Mouse (Mus musculus) left cerebral cortex, postnatal 4 days (tissue): ENCODE measurements around the gene Vmn2r54. TPM values are rescaled to one million over a fixed set of nuclear protein-coding genes. Genes with fewer than 3 reads are reported as not detected.
"Not testable (repeated sequence)": the region's sequence is repeated elsewhere in the genome, so short reads cannot be mapped to it uniquely, and the experiment has no call there.

Experiments used
- DNase-seq: peaks from one replicate; pipeline ENCODE4 v3.0.0-alpha.2; 2022
- intact Hi-C: fragments of 180-260 bp; cut with DNase I; formaldehyde crosslinking; loops from one replicate; pipeline ENCODE4 v1.15.1; 2025
- total RNA-seq, 2 experiments: library from RNA; stranded (reverse); gene quantifications; 2 replicates each; pipeline ENCODE4 v1.2.3; 2021

The Vmn2r54 gene
- not detected for total RNA-seq

DNA sequence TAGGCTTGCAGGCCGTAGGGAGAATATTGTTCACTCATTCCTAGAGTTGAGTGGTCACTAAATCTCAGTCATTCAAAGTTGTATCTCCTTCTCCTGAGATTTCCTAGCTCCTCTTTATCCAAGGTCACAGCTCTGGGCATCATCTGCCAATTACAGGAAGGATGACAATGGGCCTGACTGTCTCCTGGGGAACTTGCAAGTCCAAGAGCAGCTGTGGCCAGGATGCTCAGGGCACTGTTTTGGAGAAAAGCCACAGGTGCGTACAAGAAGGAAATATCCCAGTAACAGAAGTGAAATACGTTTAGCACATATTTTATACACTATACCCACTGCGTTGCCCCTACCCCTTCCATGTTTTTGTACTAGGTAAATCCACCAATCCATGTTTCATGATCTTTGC lies at the start of gene Vmn2r54:
Gene Vmn2r54 (minus strand): TSS at position 101 of the 400 bp plus-strand sequence.
- DNase-seq, intact Hi-C loops: not testable (repeated sequence)

- intact Hi-C loops, DNase-seq: not testable (repeated sequence)
These were observed 44.8 kb upstream of the Vmn2r54 start, which contains the start of gene Vmn2r55 for GRCm38 (mm10) chr7:12684903-12685302. Vmn2r55 (minus strand) TSS chr7:12685003.

DNA sequence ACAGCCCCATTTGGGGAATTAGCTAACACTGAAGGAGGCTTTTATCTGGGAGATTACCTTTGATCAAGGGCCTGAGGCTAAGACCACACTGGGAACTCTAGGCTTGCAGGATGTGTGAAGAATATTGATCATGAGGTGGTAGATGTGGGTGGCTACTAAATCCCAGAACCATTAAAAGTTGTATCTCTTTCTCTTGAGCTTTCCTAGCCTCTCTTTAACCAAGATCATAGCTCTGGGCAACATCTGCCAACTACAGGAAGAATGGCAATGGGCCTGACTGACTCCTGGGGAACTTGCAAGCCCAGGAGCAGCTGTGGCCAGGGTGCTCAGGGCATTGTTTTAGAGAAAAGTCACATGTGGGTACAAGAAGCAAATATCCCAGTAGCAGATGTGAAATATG lies 31.4 kb downstream of the Vmn2r54 start, which contains the start of gene Vmn2r53:
Gene Vmn2r53 (minus strand): TSS at position 101 of the 400 bp plus-strand sequence.
- intact Hi-C loops = no loop called here
- DNase-seq = no peak

Other genes with a start within 250 kb of the Vmn2r54 start
- 10 to 100 TPM; 10.2 to 11.9 TPM for gene Zfp551, start 217.6 kb downstream of the Vmn2r54 start, total RNA-seq
- gene Zfp606, start 162.0 kb downstream of the Vmn2r54 start, total RNA-seq = 10 to 100 TPM; 22.3 to 25.9 TPM
- gene 2900092C05Rik, start 127.8 kb downstream of the Vmn2r54 start, total RNA-seq = not detected
- under 1 TPM; 0.06 to 0.12 TPM for gene Vmn2r53, start 31.5 kb downstream of the Vmn2r54 start, total RNA-seq
- gene Vmn2r55, start 44.7 kb upstream of the Vmn2r54 start, total RNA-seq = not detected
- gene Vmn2r56, start 94.7 kb upstream of the Vmn2r54 start, total RNA-seq = under 1 TPM in 1 of 2 experiments, not detected in 1; 0.06 TPM
- 10 to 100 TPM; 28.0 to 32.9 TPM for gene Zscan18, start 163.3 kb upstream of the Vmn2r54 start, total RNA-seq
- gene Zfp329, start 178.5 kb upstream of the Vmn2r54 start, total RNA-seq = 10 to 100 TPM; 25.9 to 26.3 TPM
- gene Zfp110, start 194.4 kb upstream of the Vmn2r54 start, total RNA-seq = 10 to 100 TPM; 20.7 to 22.7 TPM
- gene Zfp128, start 240.9 kb upstream of the Vmn2r54 start, total RNA-seq = 10 to 100 TPM in 1 of 2 experiments, 1 to 10 TPM in 1; 9.9 to 10.2 TPM